Mouse (Mus musculus): ENCODE measurements at regions not wholly inside any gene's neighbourhood (a gene's known extent, or its start where the extent isn't known, plus 50 kb on each side); places are given as distances from the start of the nearest gene placed in this dataset.

DNA sequence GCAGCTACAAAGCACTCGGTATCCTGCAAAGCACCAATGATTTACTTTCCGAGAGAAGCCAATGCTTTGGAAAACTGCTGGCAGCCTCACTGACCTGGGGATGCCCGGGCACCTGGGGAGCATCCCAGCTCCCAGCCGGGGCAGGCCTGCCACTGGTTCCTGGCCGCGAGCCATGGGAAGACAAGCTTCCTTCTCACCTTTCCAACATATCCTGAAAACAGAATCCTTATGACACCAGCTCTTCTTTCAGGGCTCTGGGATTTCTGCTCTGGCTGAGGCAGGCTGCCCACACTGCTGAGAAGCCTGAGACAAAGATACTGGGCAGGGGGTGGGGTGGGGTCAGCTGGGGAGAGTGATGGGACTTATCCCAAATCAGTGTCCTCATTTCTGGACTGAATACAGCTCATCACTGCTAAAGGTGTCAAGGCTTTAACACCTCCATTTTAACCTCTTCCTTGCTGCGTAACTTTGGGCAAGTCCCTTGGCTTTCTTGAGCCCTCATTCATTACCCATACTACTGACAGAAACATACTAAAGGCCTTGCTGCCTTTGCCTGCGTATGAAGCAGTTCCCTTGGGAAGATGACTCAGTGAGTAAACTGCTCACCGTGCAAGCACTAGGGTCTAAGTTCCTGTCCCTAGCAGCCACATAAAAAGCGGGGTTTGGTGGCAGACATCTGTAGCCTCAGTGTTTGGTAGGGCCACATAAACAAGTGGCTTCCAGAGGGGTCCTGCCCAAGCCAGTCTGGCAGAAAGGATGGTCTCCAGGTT lies 127.0 kb downstream of the Sec61b start:
- Histone ChIP-seq H3K4me1 (replicated peaks; ENCODE audit: insufficient read depth, low read length) (peaks cover 3% of the 10 kb centered on the region), H3K9ac (ENCODE audit: low read depth, low read length) (no peak overlapping the region), H3K27me3 (ENCODE audit: insufficient read depth, low read length) (no peaks in the 10 kb centered on the region), H3K4me2 (ENCODE audit: low read length) (no peak overlapping the region), H3K36me3 (ENCODE audit: insufficient read depth, low read length) (no peaks in the 10 kb centered on the region), H3K27ac (no peak overlapping the region), H3K9me3 (replicated peaks; ENCODE audit: low read length) (no peaks in the 10 kb centered on the region), H3K4me3 (replicated peaks; ENCODE audit: low read depth, low read length) (no peak overlapping the region)
- DNase-seq (ENCODE audit: low spot score) = no peak
- TF ChIP-seq CTCF (IDR thresholded peaks at IDR 0.05; ENCODE audit: low read depth) = no peak
- 69% methylated on average over 10 of the region's 10 CpGs for WGBS
- no peak for ATAC-seq (replicated peaks; ENCODE audit: low FRiP score, low read depth)

DNA sequence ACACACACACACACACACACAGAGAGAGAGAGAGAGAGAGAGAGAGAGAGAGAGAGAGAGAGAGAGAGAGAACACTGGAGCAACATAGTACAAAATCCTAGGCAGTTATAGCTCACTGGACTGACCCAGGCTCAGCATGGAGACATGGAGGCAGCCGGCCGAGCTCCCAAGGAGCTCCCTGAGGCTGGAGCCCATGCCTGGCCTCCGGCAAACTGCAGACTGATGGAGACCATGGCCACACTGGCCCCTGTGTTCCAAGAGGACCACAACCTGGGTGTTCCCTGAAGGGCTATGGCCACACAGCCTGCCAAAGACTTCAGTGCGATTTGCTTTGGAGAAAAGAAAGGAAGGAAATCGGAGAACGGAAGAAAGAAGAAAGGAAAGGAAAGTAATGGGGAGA lies 128.9 kb downstream of the Sec61b start:
- 33% methylated on average over 6 of the region's 6 CpGs for WGBS
- Histone ChIP-seq H3K9me3 (replicated peaks; ENCODE audit: low read length) (no peaks in the 10 kb centered on the region), H3K9ac (ENCODE audit: low read depth, low read length) (peak overlapping the region; percentile 2; the same call in 1 of the 2 replicates), H3K4me3 (replicated peaks; ENCODE audit: low read depth, low read length) (peak overlapping the region; percentile 21), H3K4me2 (ENCODE audit: low read length) (peak overlapping the region; percentile 57), H3K27ac (0 out of 2 replicates have a peak overlapping the region, but pooled peaks have one; percentile 42), H3K36me3 (ENCODE audit: insufficient read depth, low read length) (no peaks in the 10 kb centered on the region), H3K27me3 (ENCODE audit: insufficient read depth, low read length) (no peaks in the 10 kb centered on the region), H3K4me1 (replicated peaks; ENCODE audit: insufficient read depth, low read length) (peaks cover 3% of the 10 kb centered on the region)
- no peak for TF ChIP-seq CTCF (IDR thresholded peaks at IDR 0.05; ENCODE audit: low read depth)
- no peak for ATAC-seq (replicated peaks; ENCODE audit: low FRiP score, low read depth)
- no peak for DNase-seq (ENCODE audit: low spot score)

DNA sequence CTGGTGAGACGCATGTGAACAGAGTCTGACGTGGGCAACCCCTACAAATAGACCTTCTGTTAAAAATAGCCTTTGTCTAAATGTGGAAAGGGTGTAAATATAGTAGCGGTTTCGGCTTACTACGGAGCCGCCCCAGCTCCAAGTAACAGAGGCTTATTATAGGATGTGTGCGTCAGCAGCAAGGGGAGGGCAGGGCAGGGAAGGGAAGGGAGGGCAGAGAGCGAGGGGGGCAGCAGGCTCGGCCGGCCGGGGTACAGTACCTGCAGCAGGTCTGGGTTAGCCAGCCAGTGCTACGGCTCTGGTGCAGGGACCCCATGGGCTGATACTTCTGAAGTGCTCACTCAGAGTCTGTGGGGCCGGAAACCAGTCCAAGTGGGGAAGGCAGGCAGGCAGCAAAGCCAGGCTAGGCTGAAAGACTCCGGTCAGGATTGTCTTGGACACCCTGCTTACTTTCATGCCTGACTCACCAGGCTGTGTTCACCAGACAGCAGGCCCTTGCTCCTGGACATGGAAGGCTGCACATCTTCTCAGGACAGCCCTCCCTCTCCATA lies 129.5 kb downstream of the Sec61b start:
- no peaks in the 10 kb centered on the region for H3K36me3 ChIP-seq (ENCODE audit: insufficient read depth, low read length)
- peak overlapping the region; percentile 21 for H3K4me3 ChIP-seq (replicated peaks; ENCODE audit: low read depth, low read length)
- TF ChIP-seq CTCF (IDR thresholded peaks at IDR 0.05; ENCODE audit: low read depth) = no peak
- no peaks in the 10 kb centered on the region for H3K27me3 ChIP-seq (ENCODE audit: insufficient read depth, low read length)
- WGBS = 10% methylated on average over 14 of the region's 14 CpGs
- 0 out of 2 replicates have a peak overlapping the region, but pooled peaks have one; percentile 42 for H3K27ac ChIP-seq
- ATAC-seq (replicated peaks; ENCODE audit: low FRiP score, low read depth) = peak; percentile 84
- peak overlapping the region; percentile 57 for H3K4me2 ChIP-seq (ENCODE audit: low read length)
- peak; percentile 72 for DNase-seq (ENCODE audit: low spot score)
- H3K9me3 ChIP-seq (replicated peaks; ENCODE audit: low read length) = no peaks in the 10 kb centered on the region
- H3K9ac ChIP-seq (ENCODE audit: low read depth, low read length) = peak overlapping the region; percentile 2
- H3K4me1 ChIP-seq (replicated peaks; ENCODE audit: insufficient read depth, low read length) = peaks cover 3% of the 10 kb centered on the region

DNA sequence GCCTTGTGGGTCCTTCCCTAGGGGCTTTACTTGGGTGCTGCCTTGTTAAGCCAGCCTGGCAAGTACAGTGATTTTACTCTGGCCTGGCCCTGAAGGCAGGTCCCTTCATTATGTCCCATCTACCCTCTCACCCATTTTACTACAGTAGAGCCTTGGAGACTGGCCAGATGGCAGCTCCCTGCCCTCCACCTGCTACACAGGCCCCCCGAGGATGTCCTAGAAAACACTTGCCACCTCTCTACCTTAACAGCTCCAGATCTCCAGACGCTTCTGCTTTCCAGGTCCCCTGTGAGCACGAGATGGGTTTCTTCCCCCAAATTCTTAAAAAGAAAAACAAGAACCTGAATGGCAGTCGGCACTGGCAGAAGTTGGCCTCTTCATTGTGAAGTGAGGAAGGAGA lies 131.2 kb downstream of the Sec61b start:
- Histone ChIP-seq H3K4me3 (replicated peaks; ENCODE audit: low read depth, low read length) (no peak overlapping the region), H3K36me3 (ENCODE audit: insufficient read depth, low read length) (no peaks in the 10 kb centered on the region), H3K4me2 (ENCODE audit: low read length) (no peak overlapping the region), H3K4me1 (replicated peaks; ENCODE audit: insufficient read depth, low read length) (peaks cover 3% of the 10 kb centered on the region), H3K9ac (ENCODE audit: low read depth, low read length) (no peak overlapping the region), H3K27ac (no peak overlapping the region), H3K9me3 (replicated peaks; ENCODE audit: low read length) (no peaks in the 10 kb centered on the region), H3K27me3 (ENCODE audit: insufficient read depth, low read length) (no peaks in the 10 kb centered on the region)
- DNase-seq (ENCODE audit: low spot score) (no peak), ATAC-seq (replicated peaks; ENCODE audit: low FRiP score, low read depth) (no peak)
- no peak for TF ChIP-seq CTCF (IDR thresholded peaks at IDR 0.05; ENCODE audit: low read depth)
- 83% methylated on average over 4 of the region's 4 CpGs for WGBS

DNA sequence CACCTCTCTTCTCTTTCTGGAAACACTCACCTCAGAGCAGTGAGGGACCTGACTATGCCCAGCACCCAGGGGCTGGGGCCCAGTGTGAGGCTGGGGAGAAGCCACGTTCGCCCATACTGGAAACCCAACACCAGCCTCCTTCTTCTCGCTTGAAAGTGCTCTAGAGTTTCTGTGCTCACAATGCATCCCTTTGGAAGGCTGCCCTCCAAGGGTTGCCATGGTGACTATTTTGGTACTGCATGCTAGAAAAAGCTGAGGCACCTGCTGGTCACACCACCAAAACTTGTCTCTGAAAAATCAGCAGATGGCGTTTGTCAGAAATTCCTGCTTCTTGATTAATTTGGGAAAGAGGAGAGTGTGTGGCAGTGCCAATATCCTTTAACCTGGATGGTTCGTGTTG lies 134.2 kb downstream of the Sec61b start:
- H3K4me2 ChIP-seq (ENCODE audit: low read length) = no peak overlapping the region
- no peaks in the 10 kb centered on the region for H3K36me3 ChIP-seq (ENCODE audit: insufficient read depth, low read length)
- no peak overlapping the region for H3K27ac ChIP-seq
- ATAC-seq (replicated peaks; ENCODE audit: low FRiP score, low read depth) (no peak), DNase-seq (ENCODE audit: low spot score) (peak; percentile 39)
- 36% methylated on average over 5 of the region's 5 CpGs for WGBS
- no peak for TF ChIP-seq CTCF (IDR thresholded peaks at IDR 0.05; ENCODE audit: low read depth)
- no peak overlapping the region for H3K9ac ChIP-seq (ENCODE audit: low read depth, low read length)
- H3K27me3 ChIP-seq (ENCODE audit: insufficient read depth, low read length) = no peaks in the 10 kb centered on the region
- H3K4me1 ChIP-seq (replicated peaks; ENCODE audit: insufficient read depth, low read length) = peaks cover 3% of the 10 kb centered on the region; the same call in 1 of the 2 replicates
- H3K9me3 ChIP-seq (replicated peaks; ENCODE audit: low read length) = no peaks in the 10 kb centered on the region
- no peak overlapping the region for H3K4me3 ChIP-seq (replicated peaks; ENCODE audit: low read depth, low read length)

DNA sequence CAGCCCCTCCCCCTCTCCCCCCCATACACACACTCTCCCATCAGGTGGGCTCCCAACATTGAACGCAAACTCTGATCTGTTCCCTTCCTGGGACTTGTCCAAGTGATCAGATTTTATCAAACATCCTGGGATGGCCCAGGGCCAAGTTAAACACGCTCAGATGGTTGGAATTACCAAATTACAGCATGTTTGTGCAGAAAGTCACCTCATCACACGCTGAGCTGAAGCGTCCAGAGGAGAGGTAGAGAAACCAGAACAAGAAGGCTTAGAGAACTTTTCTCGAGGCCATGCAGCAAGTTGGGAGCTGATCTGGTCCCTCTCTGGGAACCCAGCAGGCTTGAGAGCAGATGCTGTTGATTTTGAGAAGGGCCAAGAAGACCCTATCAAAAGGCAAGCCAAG lies 136.5 kb downstream of the Sec61b start:
- Histone ChIP-seq H3K4me2 (ENCODE audit: low read length) (no peak overlapping the region), H3K9ac (ENCODE audit: low read depth, low read length) (no peak overlapping the region), H3K27ac (no peak overlapping the region), H3K9me3 (replicated peaks; ENCODE audit: low read length) (no peaks in the 10 kb centered on the region), H3K36me3 (ENCODE audit: insufficient read depth, low read length) (no peaks in the 10 kb centered on the region), H3K4me3 (replicated peaks; ENCODE audit: low read depth, low read length) (no peak overlapping the region), H3K4me1 (replicated peaks; ENCODE audit: insufficient read depth, low read length) (no peaks in the 10 kb centered on the region), H3K27me3 (ENCODE audit: insufficient read depth, low read length) (no peaks in the 10 kb centered on the region)
- DNase-seq (ENCODE audit: low spot score) (no peak), ATAC-seq (replicated peaks; ENCODE audit: low FRiP score, low read depth) (no peak)
- WGBS = 40% methylated on average over 5 of the region's 5 CpGs
- no peak for TF ChIP-seq CTCF (IDR thresholded peaks at IDR 0.05; ENCODE audit: low read depth)

All from kidney, postnatal 0 days (tissue).